Mouse (Mus musculus) lung, adult 2 months (tissue): Measurements from ENCODE around the gene Ebi3.

Experiments used
- CTCF ChIP-seq: fragments of 200-500 bp; IDR thresholded peaks from 2 replicates; pipeline ENCODE4 v1.5.1; 2011; ENCODE audit warnings: mild to moderate bottlenecking, low read length, control low read depth; ENCODE audit not compliant: insufficient read depth
- POLR2A ChIP-seq: fragments of 200-500 bp; IDR thresholded peaks from 2 replicates; pipeline ENCODE4 v1.6.1; 2011; ENCODE audit warnings: low read depth, mild to moderate bottlenecking, control low read depth, low read length, borderline replicate concordance; ENCODE audit errors: extremely low read depth

- TF ChIP-seq CTCF (no peak), POLR2A (no peak)
Measured at GRCm38 (mm10) chr17:55967186-55967585, 14.7 kb downstream of the Ebi3 start.
